Mouse (Mus musculus) lung, adult 2 months (tissue): ENCODE results near the gene Rplp2. TPM values are rescaled to one million over a fixed set of nuclear protein-coding genes. Genes with fewer than 3 reads are reported as not detected.
"Not testable (repeated sequence)": the region's sequence is repeated elsewhere in the genome, so short reads cannot be mapped to it uniquely, and the experiment has no call there.

ENCODE experiments used
- DNase-seq: peaks from one replicate; pipeline ENCODE4 v3.0.0; 2022
- H3K4me1 ChIP-seq: fragments of 200-500 bp; 2 replicates; pipeline ENCODE4 v1.6.1; 2011; ENCODE audit warnings: low read length; ENCODE audit not compliant: control insufficient read depth, insufficient read depth
- H3K4me3 ChIP-seq: fragments of 200-500 bp; replicated peaks from 2 replicates; pipeline ENCODE3; 2011; ENCODE audit warnings: low read depth, mild to moderate bottlenecking, control low read depth, low read length; ENCODE audit errors: extremely low read depth
- CTCF ChIP-seq: fragments of 200-500 bp; IDR thresholded peaks from 2 replicates; pipeline ENCODE4 v1.5.1; 2011; ENCODE audit warnings: mild to moderate bottlenecking, low read length, control low read depth; ENCODE audit not compliant: insufficient read depth
- POLR2A ChIP-seq: fragments of 200-500 bp; IDR thresholded peaks from 2 replicates; pipeline ENCODE4 v1.6.1; 2011; ENCODE audit warnings: low read depth, mild to moderate bottlenecking, control low read depth, low read length, borderline replicate concordance; ENCODE audit errors: extremely low read depth
- WGBS: fragments of 180-500 bp; shearing (Covaris S2); methylation state at CpG from one replicate; pipeline ENCODE4 v1.1.7; 2018; 5-methylcytosine and 5-hydroxymethylcytosine counted together
- polyA plus RNA-seq: library from polyadenylated mRNA; depleted of rRNA; stranded (reverse); fragments of >200 nt; gene quantifications from 2 replicates; pipeline ENCODE4 v1.2.3, GENCODE M21; 2012; rRNA removed

Rplp2 gene
- polyA plus RNA-seq, result 415 and 591 TPM in 2 replicates

- under 1% methylated on average over 63 of the region's 63 CpGs for WGBS
Observed at GRCm38 (mm10) chr7:141447110-141447991, at the start of gene Rplp2. TSS of gene Rplp2 (plus strand) at chr7:141447370.

DNA sequence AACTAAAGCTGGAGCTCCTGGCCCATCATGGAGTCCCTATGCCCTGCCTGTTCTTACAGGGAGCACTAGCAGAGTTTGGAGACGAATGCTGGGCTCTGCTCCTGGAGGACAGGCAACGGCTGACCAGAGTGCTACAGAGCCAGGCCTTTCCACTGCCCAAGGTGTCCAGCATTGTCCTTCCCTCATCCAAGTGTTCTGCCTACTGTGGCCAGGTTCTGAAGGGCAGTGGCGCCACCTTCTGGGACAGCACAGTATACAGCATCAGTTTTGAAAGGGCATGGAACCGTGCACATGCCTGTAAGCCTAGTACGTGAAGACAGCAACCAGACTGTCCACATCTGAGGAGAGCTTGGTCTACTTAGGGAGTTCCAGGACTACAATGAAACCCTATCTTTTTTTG is 43.9 kb upstream of the Rplp2 start:
- TF ChIP-seq POLR2A, result peak; percentile 25; the same call in 1 of the 2 replicates
- peak; percentile 97 for TF ChIP-seq CTCF
- DNase-seq, result peak; percentile 66
- Histone ChIP-seq H3K4me1 (no peaks in the 10 kb centered on the region), H3K4me3 (no peak overlapping the region)
- 24% methylated on average over 5 of the region's 5 CpGs for WGBS

More at GRCm38 (mm10) chr7:141447110-141447991, at the start of gene Rplp2:
- Histone ChIP-seq H3K4me1 (peaks cover 8% of the 10 kb centered on the region; the same call in 1 of the 2 replicates), H3K4me3 (peak within 1 kb of the TSS; percentile 98)
- TF ChIP-seq CTCF, result no peak
- peak; percentile 90 for TF ChIP-seq POLR2A
- DNase-seq, result peak; percentile 95

DNA sequence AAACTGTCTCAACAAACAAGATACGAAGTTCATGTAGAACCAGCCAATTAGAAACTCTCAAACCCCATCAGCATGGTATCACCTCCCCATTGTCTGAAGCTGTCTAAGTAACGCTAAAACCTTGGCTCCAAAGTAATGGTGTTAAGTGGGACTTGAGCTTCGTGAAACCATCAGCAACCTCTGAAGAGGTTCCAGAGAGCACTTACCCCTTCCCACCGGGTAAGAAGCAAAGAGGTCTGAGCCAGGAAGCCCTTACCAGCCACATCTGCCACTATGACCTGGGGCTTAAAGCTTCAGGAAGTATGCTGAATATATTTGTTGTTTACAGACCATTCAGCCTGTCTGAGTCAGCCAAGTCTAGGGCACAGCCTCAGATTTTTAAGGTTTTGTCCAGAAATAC is 41.7 kb upstream of the Rplp2 start:
- no peak for DNase-seq
- WGBS, result 52% methylated on average over 4 of the region's 4 CpGs
- TF ChIP-seq POLR2A, result no peak
- TF ChIP-seq CTCF, result no peak
- no peak overlapping the region for H3K4me3 ChIP-seq
- H3K4me1 ChIP-seq, result 0 out of 2 replicates have a peak, but pooled peaks cover 2% of the 10 kb centered on the region

DNA sequence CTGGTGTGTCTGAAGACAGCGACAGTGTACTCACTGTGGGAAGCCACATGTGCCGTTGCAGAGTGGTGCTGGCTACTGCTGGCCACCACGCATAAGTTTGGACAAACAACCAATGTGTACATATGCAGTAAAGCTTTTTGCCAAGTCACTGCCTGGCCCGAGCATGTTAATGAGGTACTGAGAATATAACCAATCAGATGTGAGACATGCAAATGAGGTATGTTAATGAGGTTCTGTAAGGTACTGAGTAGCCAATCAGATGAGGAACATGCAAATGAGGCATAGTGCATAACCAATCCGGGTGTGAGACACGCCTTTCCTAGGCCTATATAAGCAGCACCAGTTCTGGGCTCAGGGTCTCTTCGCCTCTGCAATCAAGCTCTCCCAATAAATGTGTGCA is 39.5 kb upstream of the Rplp2 start:
- not testable (repeated sequence) for H3K4me3 ChIP-seq, DNase-seq, H3K4me1 ChIP-seq
- 95% methylated on average over 7 of the region's 7 CpGs for WGBS

DNA sequence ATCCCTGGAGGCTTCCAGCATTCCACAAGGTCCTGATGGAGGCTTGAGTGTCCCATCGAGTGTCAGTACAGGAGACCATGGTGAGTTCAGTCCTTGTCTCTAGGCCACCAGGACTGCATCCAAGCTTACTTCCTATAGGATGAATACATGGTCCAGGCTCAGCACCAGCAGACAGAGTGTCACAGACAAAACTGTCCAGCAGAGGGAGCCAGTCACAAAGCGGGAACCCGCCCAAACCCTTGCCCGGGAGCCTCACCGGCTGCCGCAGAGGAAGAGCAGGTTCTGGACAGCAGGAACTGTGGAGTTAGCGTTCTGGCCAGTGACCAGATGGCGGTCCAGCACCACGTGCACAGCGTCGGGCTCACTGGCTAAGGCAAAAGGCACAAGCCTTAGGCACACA is 38.3 kb upstream of the Rplp2 start:
- DNase-seq, result peak; percentile 87
- Histone ChIP-seq H3K4me3 (no peak overlapping the region), H3K4me1 (0 out of 2 replicates have a peak, but pooled peaks cover 2% of the 10 kb centered on the region)
- peak; percentile 89 for TF ChIP-seq CTCF
- TF ChIP-seq POLR2A, result no peak
- WGBS, result 5% methylated on average over 11 of the region's 11 CpGs

DNA sequence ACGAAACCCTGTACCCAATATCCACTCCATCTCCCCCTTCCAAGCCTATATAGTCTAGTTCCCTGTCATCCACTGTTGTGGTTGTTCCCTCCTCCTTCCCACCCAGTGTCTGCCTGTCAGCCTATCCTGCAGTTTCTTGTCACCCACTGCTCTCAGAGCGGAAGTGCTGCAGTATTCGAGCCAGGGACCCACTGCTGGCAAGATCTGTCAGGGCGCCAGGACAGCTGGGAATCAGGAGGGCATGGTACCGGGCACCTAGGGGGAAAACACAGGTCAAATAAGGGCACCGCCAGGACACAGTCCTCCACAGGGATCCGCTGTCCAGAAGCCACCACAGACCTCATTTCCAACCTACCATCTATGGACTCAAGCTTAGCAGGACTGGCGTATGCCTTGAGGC is 36.5 kb upstream of the Rplp2 start:
- TF ChIP-seq CTCF, result no peak
- WGBS, result 83% methylated on average over 8 of the region's 8 CpGs
- no peak for DNase-seq
- H3K4me3 ChIP-seq, result no peak overlapping the region
- peaks cover 5% of the 10 kb centered on the region for H3K4me1 ChIP-seq

DNA sequence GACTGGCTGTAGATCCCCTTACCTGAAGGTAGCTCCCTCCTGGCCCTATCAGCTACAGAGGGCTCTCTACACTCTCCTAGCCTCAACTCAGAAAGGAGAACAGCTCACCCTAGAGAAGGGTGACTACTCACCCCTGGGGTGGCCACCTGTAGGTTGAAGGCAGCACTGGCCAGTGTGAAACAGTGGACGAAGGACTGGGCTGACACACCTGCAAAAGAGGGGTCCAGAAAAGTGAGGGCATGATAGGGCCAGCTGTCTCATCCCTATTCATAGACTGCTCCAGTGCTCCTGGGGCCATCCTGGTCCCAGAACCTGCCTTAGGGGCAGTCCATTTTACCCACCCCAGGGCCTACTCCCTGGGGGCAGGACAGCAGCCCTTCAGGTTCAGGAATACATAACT is 35.5 kb upstream of the Rplp2 start:
- H3K4me1 ChIP-seq, result peaks cover 5% of the 10 kb centered on the region
- DNase-seq, result no peak
- TF ChIP-seq POLR2A (no peak), CTCF (no peak)
- 90% methylated on average over 1 of the region's 1 CpGs for WGBS
- H3K4me3 ChIP-seq, result no peak overlapping the region

- 3% methylated on average over 16 of the region's 16 CpGs for WGBS
- no peak for TF ChIP-seq CTCF
- no peak for TF ChIP-seq POLR2A
- DNase-seq, result no peak
- peaks cover 5% of the 10 kb centered on the region for H3K4me1 ChIP-seq
- H3K4me3 ChIP-seq, result peak overlapping the region; percentile 81
Observed at GRCm38 (mm10) chr7:141413331-141413730, 33.8 kb upstream of the Rplp2 start.

GRCm38 (mm10) chr7:141413809-141414584 is 33.2 kb upstream of the Rplp2 start, which contains the start of gene Gatd1:
TSS of gene Gatd1 (minus strand) at chr7:141414136.
- under 1% methylated on average over 53 of the region's 56 CpGs for WGBS
- TF ChIP-seq POLR2A (peak; percentile 94; the same call in 1 of the 2 replicates), CTCF (no peak)
- DNase-seq, result peak; percentile 98
- Histone ChIP-seq H3K4me3 (peak within 1 kb of the TSS; percentile 81), H3K4me1 (peaks cover 4% of the 10 kb centered on the region)
